Mouse (Mus musculus): Measurements from ENCODE around the gene Vmn2r88. TPM values are rescaled to one million over a fixed set of nuclear protein-coding genes. Genes with fewer than 3 reads are reported as not detected.
"Not testable (repeated sequence)": the region's sequence is repeated elsewhere in the genome, so short reads cannot be mapped to it uniquely, and the experiment has no call there.

Vmn2r88 gene
- polyA plus RNA-seq, 1 experiment from 2014 or later = not detected

GRCm38 (mm10) chr14:51451557-51451956 is 40.9 kb downstream of the Vmn2r88 start, which contains the start of gene Vmn2r89:
Gene Vmn2r89 (plus strand): TSS chr14:51451857.
- not testable (repeated sequence) for H3K9ac ChIP-seq; H3K36me3 ChIP-seq; H3K27ac ChIP-seq (ENCODE audit: poor library complexity, severe bottlenecking); H3K9me3 ChIP-seq (replicated peaks); ATAC-seq (ENCODE audit: insufficient number of reproducible peaks, low FRiP score); H3K27me3 ChIP-seq (replicated peaks); H3K4me3 ChIP-seq; H3K4me1 ChIP-seq (replicated peaks); H3K4me2 ChIP-seq
- WGBS = 71% methylated on average over 2 of the region's 2 CpGs

Other genes starting within 250 kb of the Vmn2r88 start
- gene Rnase2b, start 248.6 kb upstream of the Vmn2r88 start, polyA plus RNA-seq (2016; fragmentation: Nextera tagmentation; extraction: Ambion mirVana) = not detected in 2 replicates
- not detected in 2 replicates for gene Ang2, start 211.7 kb upstream of the Vmn2r88 start, polyA plus RNA-seq (2016; fragmentation: Nextera tagmentation; extraction: Ambion mirVana)
- gene Ear14, start 207.4 kb upstream of the Vmn2r88 start, polyA plus RNA-seq (2016; fragmentation: Nextera tagmentation; extraction: Ambion mirVana) = not detected in 2 replicates
- gene Rnase2a, start 154.7 kb upstream of the Vmn2r88 start, polyA plus RNA-seq (2016; fragmentation: Nextera tagmentation; extraction: Ambion mirVana) = not detected in 2 replicates
- gene Gm7247, start 49.1 kb upstream of the Vmn2r88 start, polyA plus RNA-seq (2016; fragmentation: Nextera tagmentation; extraction: Ambion mirVana) = not detected in 2 replicates
- gene Vmn2r89, start 41.0 kb downstream of the Vmn2r88 start, polyA plus RNA-seq (2016; fragmentation: Nextera tagmentation; extraction: Ambion mirVana) = not detected in 2 replicates
- gene Gm5622, start 142.0 kb downstream of the Vmn2r88 start, polyA plus RNA-seq (2016; fragmentation: Nextera tagmentation; extraction: Ambion mirVana) = not detected in 2 replicates
- gene Gm17175, start 163.2 kb downstream of the Vmn2r88 start, polyA plus RNA-seq (2016; fragmentation: Nextera tagmentation; extraction: Ambion mirVana) = not detected in 2 replicates
- not detected in 2 replicates for gene Gm17174, start 181.3 kb downstream of the Vmn2r88 start, polyA plus RNA-seq (2016; fragmentation: Nextera tagmentation; extraction: Ambion mirVana)
- gene Gm17078, start 200.5 kb downstream of the Vmn2r88 start, polyA plus RNA-seq (2016; fragmentation: Nextera tagmentation; extraction: Ambion mirVana) = not detected in 2 replicates
- not detected in 2 replicates for gene Gm4181, start 224.8 kb downstream of the Vmn2r88 start, polyA plus RNA-seq (2016; fragmentation: Nextera tagmentation; extraction: Ambion mirVana)